Mouse (Mus musculus): ENCODE data around the gene Slc16a2. TPM values are rescaled to one million over a fixed set of nuclear protein-coding genes. Genes with fewer than 3 reads are reported as not detected.

Slc16a2 gene
- polyA plus RNA-seq, 1 experiment from 2014 or later = 16.5 TPM

- no peaks in the 10 kb centered on the region for H3K4me1 ChIP-seq
- no peaks in the 10 kb centered on the region for H3K36me3 ChIP-seq
- H3K9me3 ChIP-seq = no peaks in the 10 kb centered on the region
- H3K27ac ChIP-seq = no peak overlapping the region
- no peak for ATAC-seq (ENCODE audit: insufficient number of reproducible peaks, insufficient read depth, low FRiP score, low TSS enrichment, low read depth)
- H3K9ac ChIP-seq = no peak overlapping the region
- H3K27me3 ChIP-seq = peaks cover 69% of the 10 kb centered on the region
- no peak overlapping the region for H3K4me3 ChIP-seq
- WGBS = 72% methylated on average over 4 of the region's 4 CpGs
- H3K4me2 ChIP-seq = no peak overlapping the region
Observed at GRCm38 (mm10) chrX:103806373-103806772, 15.4 kb downstream of the Slc16a2 start.

GRCm38 (mm10) chrX:103796961-103797360 lies 24.8 kb downstream of the Slc16a2 start:
- Histone ChIP-seq H3K27ac (no peak overlapping the region), H3K27me3 (peaks cover 61% of the 10 kb centered on the region), H3K4me1 (0 out of 2 replicates have a peak, but pooled peaks cover 5% of the 10 kb centered on the region), H3K4me2 (no peak overlapping the region), H3K36me3 (no peaks in the 10 kb centered on the region), H3K4me3 (no peak overlapping the region), H3K9me3 (no peaks in the 10 kb centered on the region), H3K9ac (no peak overlapping the region)
- no peak for ATAC-seq (ENCODE audit: insufficient number of reproducible peaks, insufficient read depth, low FRiP score, low TSS enrichment, low read depth)
- 93% methylated on average over 1 of the region's 1 CpGs for WGBS

GRCm38 (mm10) chrX:103795506-103795905 lies 26.3 kb downstream of the Slc16a2 start:
- no peak for ATAC-seq (ENCODE audit: insufficient number of reproducible peaks, insufficient read depth, low FRiP score, low TSS enrichment, low read depth)
- Histone ChIP-seq H3K36me3 (no peaks in the 10 kb centered on the region), H3K27me3 (peaks cover 75% of the 10 kb centered on the region), H3K4me3 (no peak overlapping the region), H3K27ac (no peak overlapping the region), H3K9ac (no peak overlapping the region), H3K9me3 (no peaks in the 10 kb centered on the region), H3K4me1 (0 out of 2 replicates have a peak, but pooled peaks cover 5% of the 10 kb centered on the region), H3K4me2 (no peak overlapping the region)
- 75% methylated on average over 5 of the region's 5 CpGs for WGBS

GRCm38 (mm10) chrX:103791329-103791728 lies 30.5 kb downstream of the Slc16a2 start:
- H3K27ac ChIP-seq = no peak overlapping the region
- 86% methylated on average over 2 of the region's 2 CpGs for WGBS
- ATAC-seq (ENCODE audit: insufficient number of reproducible peaks, insufficient read depth, low FRiP score, low TSS enrichment, low read depth) = no peak

GRCm38 (mm10) chrX:103785681-103786080 lies 36.1 kb downstream of the Slc16a2 start:
- Histone ChIP-seq H3K4me3 (no peak overlapping the region), H3K9ac (no peak overlapping the region), H3K4me2 (no peak overlapping the region), H3K4me1 (no peaks in the 10 kb centered on the region), H3K27ac (no peak overlapping the region), H3K36me3 (no peaks in the 10 kb centered on the region), H3K27me3 (peaks cover 36% of the 10 kb centered on the region), H3K9me3 (no peaks in the 10 kb centered on the region)
- ATAC-seq (ENCODE audit: insufficient number of reproducible peaks, insufficient read depth, low FRiP score, low TSS enrichment, low read depth) = no peak
- 65% methylated on average over 2 of the region's 2 CpGs for WGBS

More at GRCm38 (mm10) chrX:103791329-103791728, 30.5 kb downstream of the Slc16a2 start:
- no peaks in the 10 kb centered on the region for H3K4me1 ChIP-seq
- no peaks in the 10 kb centered on the region for H3K9me3 ChIP-seq
- no peak overlapping the region for H3K4me3 ChIP-seq
- no peak overlapping the region for H3K9ac ChIP-seq
- no peaks in the 10 kb centered on the region for H3K36me3 ChIP-seq
- H3K27me3 ChIP-seq = peaks cover 53% of the 10 kb centered on the region
- no peak overlapping the region for H3K4me2 ChIP-seq

- H3K4me1 ChIP-seq = no peaks in the 10 kb centered on the region
- peaks cover 50% of the 10 kb centered on the region for H3K27me3 ChIP-seq
- H3K27ac ChIP-seq = no peak overlapping the region
- H3K4me2 ChIP-seq = no peak overlapping the region
- no peak overlapping the region for H3K4me3 ChIP-seq
- no peak overlapping the region for H3K9ac ChIP-seq
- H3K36me3 ChIP-seq = no peaks in the 10 kb centered on the region
- no peaks in the 10 kb centered on the region for H3K9me3 ChIP-seq
- ATAC-seq (ENCODE audit: insufficient number of reproducible peaks, insufficient read depth, low FRiP score, low TSS enrichment, low read depth) = no peak
Observed at GRCm38 (mm10) chrX:103776412-103776811, 45.4 kb downstream of the Slc16a2 start.

- Histone ChIP-seq H3K4me1 (peaks cover 16% of the 10 kb centered on the region; the same call in 1 of the 2 replicates), H3K36me3 (no peaks in the 10 kb centered on the region), H3K27ac (no peak overlapping the region), H3K27me3 (peaks cover 45% of the 10 kb centered on the region), H3K4me3 (no peak overlapping the region), H3K9me3 (no peaks in the 10 kb centered on the region), H3K9ac (no peak overlapping the region), H3K4me2 (no peak overlapping the region)
- ATAC-seq (ENCODE audit: insufficient number of reproducible peaks, insufficient read depth, low FRiP score, low TSS enrichment, low read depth) = no peak
- 82% methylated on average over 1 of the region's 1 CpGs for WGBS
Observed at GRCm38 (mm10) chrX:103746197-103746596, 75.6 kb downstream of the Slc16a2 start.

GRCm38 (mm10) chrX:103744171-103745039 lies 77.4 kb downstream of the Slc16a2 start:
- Histone ChIP-seq H3K4me3 (no peak overlapping the region), H3K9ac (no peak overlapping the region), H3K36me3 (no peaks in the 10 kb centered on the region), H3K9me3 (no peaks in the 10 kb centered on the region), H3K4me2 (no peak overlapping the region), H3K27ac (no peak overlapping the region), H3K27me3 (peaks cover 62% of the 10 kb centered on the region), H3K4me1 (peaks cover 16% of the 10 kb centered on the region; the same call in 1 of the 2 replicates)
- ATAC-seq (ENCODE audit: insufficient number of reproducible peaks, insufficient read depth, low FRiP score, low TSS enrichment, low read depth) = no peak
- 36% methylated on average over 7 of the region's 7 CpGs for WGBS

GRCm38 (mm10) chrX:103742057-103742315 lies 79.8 kb downstream of the Slc16a2 start:
- Histone ChIP-seq H3K4me3 (no peak overlapping the region), H3K27me3 (peaks cover 76% of the 10 kb centered on the region), H3K4me2 (no peak overlapping the region), H3K36me3 (no peaks in the 10 kb centered on the region), H3K27ac (peak overlapping the region; percentile 48; the same call in 1 of the 2 replicates), H3K9me3 (no peaks in the 10 kb centered on the region), H3K4me1 (peaks cover 16% of the 10 kb centered on the region; the same call in 1 of the 2 replicates), H3K9ac (no peak overlapping the region)
- ATAC-seq (ENCODE audit: insufficient number of reproducible peaks, insufficient read depth, low FRiP score, low TSS enrichment, low read depth) = no peak
- 75% methylated on average over 2 of the region's 2 CpGs for WGBS

- Histone ChIP-seq H3K4me2 (no peak overlapping the region), H3K36me3 (no peaks in the 10 kb centered on the region), H3K27me3 (peaks cover 75% of the 10 kb centered on the region), H3K9ac (no peak overlapping the region), H3K9me3 (no peaks in the 10 kb centered on the region), H3K4me3 (no peak overlapping the region), H3K4me1 (peaks cover 16% of the 10 kb centered on the region; the same call in 1 of the 2 replicates), H3K27ac (peak overlapping the region; percentile 48; the same call in 1 of the 2 replicates)
- no peak for ATAC-seq (ENCODE audit: insufficient number of reproducible peaks, insufficient read depth, low FRiP score, low TSS enrichment, low read depth)
- WGBS = 54% methylated on average over 6 of the region's 13 CpGs
Observed at GRCm38 (mm10) chrX:103741215-103742056, 80.3 kb downstream of the Slc16a2 start.

GRCm38 (mm10) chrX:103734041-103734625 lies 87.7 kb downstream of the Slc16a2 start:
- Histone ChIP-seq H3K9ac (no peak overlapping the region), H3K4me2 (no peak overlapping the region), H3K36me3 (no peaks in the 10 kb centered on the region), H3K27me3 (peaks cover 66% of the 10 kb centered on the region), H3K27ac (no peak overlapping the region), H3K4me1 (no peaks in the 10 kb centered on the region), H3K4me3 (no peak overlapping the region), H3K9me3 (no peaks in the 10 kb centered on the region)
- ATAC-seq (ENCODE audit: insufficient number of reproducible peaks, insufficient read depth, low FRiP score, low TSS enrichment, low read depth) = no peak
- WGBS = 75% methylated on average over 7 of the region's 7 CpGs

Data from embryonic facial prominence, embryonic 13.5 days (tissue).